Mouse (Mus musculus): ENCODE results near the gene Plch2. TPM values are rescaled to one million over a fixed set of nuclear protein-coding genes. Genes with fewer than 3 reads are reported as not detected.

The Plch2 gene
- polyA plus RNA-seq, 1 experiment from 2014 or later, result 13.3 TPM

DNA sequence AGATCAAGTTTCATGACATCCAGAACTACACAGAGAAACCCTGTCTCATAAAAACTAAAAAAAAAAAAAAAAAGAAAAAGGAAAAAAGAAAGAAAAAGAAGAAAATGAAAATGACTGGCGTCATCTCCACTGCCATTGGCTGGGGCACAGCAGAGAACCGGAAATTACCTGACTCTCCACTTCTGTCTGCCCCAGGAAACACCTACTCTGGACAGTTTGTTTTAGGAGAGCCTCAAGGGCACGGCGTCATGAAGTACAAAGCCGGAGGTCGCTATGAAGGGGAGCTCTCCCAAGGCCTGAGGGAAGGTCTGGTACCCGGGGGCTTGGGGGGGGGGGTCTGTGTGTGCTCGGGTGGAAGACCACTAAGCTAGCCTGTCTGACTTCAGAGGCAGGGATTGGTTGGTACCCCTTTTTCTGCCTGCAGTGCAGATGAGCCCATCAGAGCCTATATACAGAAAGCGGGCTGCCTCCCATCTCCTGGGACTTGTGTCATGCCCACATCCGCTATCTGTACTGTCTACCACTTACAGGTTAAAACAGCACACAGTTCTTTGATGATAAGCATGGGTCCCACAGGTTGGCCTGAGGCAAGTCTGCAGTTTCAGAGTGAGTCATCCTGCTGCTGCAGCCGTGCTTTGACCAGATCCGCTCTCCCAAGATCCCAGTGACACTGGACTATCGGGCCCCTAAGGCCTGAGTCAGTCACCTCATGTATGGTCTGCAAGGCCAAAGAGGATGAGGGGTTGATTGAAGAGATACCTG, 34.3 kb upstream of the Plch2 start:
- WGBS, result 90% methylated on average over 13 of the region's 13 CpGs
- Histone ChIP-seq H3K27me3 (replicated peaks; ENCODE audit: control insufficient read depth, insufficient read depth, low read length) (no peaks in the 10 kb centered on the region), H3K4me3 (ENCODE audit: low read depth, low read length) (no peak overlapping the region), H3K9ac (ENCODE audit: low read length) (no peak overlapping the region), H3K4me2 (ENCODE audit: low read length) (no peak overlapping the region), H3K27ac (ENCODE audit: low read depth) (no peak overlapping the region), H3K36me3 (ENCODE audit: control insufficient read depth, insufficient read depth, low read length) (peaks cover 9% of the 10 kb centered on the region; the same call in 1 of the 2 replicates), H3K9me3 (ENCODE audit: control insufficient read depth, low read length) (no peaks in the 10 kb centered on the region), H3K4me1 (replicated peaks; ENCODE audit: control insufficient read depth, insufficient read depth, low read length) (peaks cover 10% of the 10 kb centered on the region)
- DNase-seq (ENCODE audit: low spot score) (no peak), ATAC-seq (replicated peaks; ENCODE audit: low FRiP score, low TSS enrichment, low read depth) (no peak)

DNA sequence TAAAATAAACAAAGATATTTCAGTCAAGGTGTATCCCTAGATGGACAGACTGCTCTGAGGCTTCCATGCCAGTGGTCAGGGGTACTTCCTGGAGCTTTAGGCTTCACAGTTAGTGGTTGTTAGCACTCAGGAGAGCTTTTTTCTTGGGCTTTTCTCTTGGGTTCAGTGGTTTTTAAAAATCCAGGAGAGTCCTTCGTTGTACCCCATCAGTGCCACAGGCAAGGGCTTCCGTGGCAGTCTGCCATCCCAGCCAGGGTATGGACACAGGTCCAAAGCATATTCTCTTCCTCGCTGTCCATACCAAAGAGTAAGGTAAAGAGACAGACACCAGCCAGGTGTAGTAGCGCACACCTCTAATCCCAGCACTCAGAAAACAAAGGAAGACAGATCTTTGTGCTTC, 33.6 kb upstream of the Plch2 start:
- DNase-seq (ENCODE audit: low spot score) (no peak), ATAC-seq (replicated peaks; ENCODE audit: low FRiP score, low TSS enrichment, low read depth) (no peak)
- Histone ChIP-seq H3K4me2 (ENCODE audit: low read length) (no peak overlapping the region), H3K4me1 (replicated peaks; ENCODE audit: control insufficient read depth, insufficient read depth, low read length) (peaks cover 8% of the 10 kb centered on the region), H3K9me3 (ENCODE audit: control insufficient read depth, low read length) (no peaks in the 10 kb centered on the region), H3K27me3 (replicated peaks; ENCODE audit: control insufficient read depth, insufficient read depth, low read length) (no peaks in the 10 kb centered on the region), H3K9ac (ENCODE audit: low read length) (no peak overlapping the region), H3K4me3 (ENCODE audit: low read depth, low read length) (no peak overlapping the region), H3K36me3 (ENCODE audit: control insufficient read depth, insufficient read depth, low read length) (peaks cover 9% of the 10 kb centered on the region; the same call in 1 of the 2 replicates), H3K27ac (ENCODE audit: low read depth) (no peak overlapping the region)
- WGBS, result 94% methylated on average over 4 of the region's 4 CpGs

DNA sequence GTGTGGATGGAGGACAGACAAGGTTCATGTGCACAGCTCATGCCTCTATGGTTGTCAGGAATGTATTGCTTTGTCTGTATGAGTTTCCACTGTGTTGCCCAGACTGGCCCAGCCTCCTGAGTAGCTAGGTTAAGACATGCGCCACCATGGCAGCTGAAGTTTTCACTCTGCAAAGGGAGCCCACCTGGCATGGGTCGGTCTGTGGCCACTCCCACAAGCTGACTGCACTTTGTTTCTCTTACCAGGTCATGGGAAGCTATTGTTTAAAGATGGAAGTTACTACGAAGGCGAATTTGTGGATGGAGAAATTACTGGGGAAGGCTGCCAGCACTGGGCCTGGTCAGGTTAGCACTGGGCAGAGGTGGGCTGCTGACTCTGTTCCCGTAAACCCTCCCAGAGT, 32.7 kb upstream of the Plch2 start:
- peaks cover 16% of the 10 kb centered on the region for H3K4me1 ChIP-seq (replicated peaks; ENCODE audit: control insufficient read depth, insufficient read depth, low read length)
- no peak overlapping the region for H3K4me3 ChIP-seq (ENCODE audit: low read depth, low read length)
- WGBS, result 89% methylated on average over 5 of the region's 5 CpGs

GRCm38 (mm10) chr4:155086108-155087024, 29.8 kb upstream of the Plch2 start, which contains the start of the genes Rer1 and Morn1:
Gene Rer1 (minus strand): TSS chr4:155086382.
Gene Morn1 (plus strand): TSS chr4:155086577.
- ATAC-seq (replicated peaks; ENCODE audit: low FRiP score, low TSS enrichment, low read depth), result peak; percentile 95
- H3K9me3 ChIP-seq (ENCODE audit: control insufficient read depth, low read length), result no peaks in the 10 kb centered on the region
- H3K36me3 ChIP-seq (ENCODE audit: control insufficient read depth, insufficient read depth, low read length), result peaks cover 26% of the 10 kb centered on the region
- H3K4me2 ChIP-seq (ENCODE audit: low read length), result peak within 1 kb of the TSS; percentile 95
- H3K27ac ChIP-seq (ENCODE audit: low read depth), result peak within 1 kb of the TSS; percentile 83
- peaks cover 21% of the 10 kb centered on the region for H3K4me1 ChIP-seq (replicated peaks; ENCODE audit: control insufficient read depth, insufficient read depth, low read length)
- H3K9ac ChIP-seq (ENCODE audit: low read length), result peak within 1 kb of the TSS; percentile 71
- H3K4me3 ChIP-seq (ENCODE audit: low read depth, low read length), result peak within 1 kb of the TSS; percentile 99
- under 1% methylated on average over 85 of the region's 85 CpGs for WGBS
- H3K27me3 ChIP-seq (replicated peaks; ENCODE audit: control insufficient read depth, insufficient read depth, low read length), result no peaks in the 10 kb centered on the region
- peak; percentile 100 for DNase-seq (ENCODE audit: low spot score)

More for the DNA sequence above, 32.7 kb upstream of the Plch2 start:
- Histone ChIP-seq H3K27ac (ENCODE audit: low read depth) (no peak overlapping the region), H3K36me3 (ENCODE audit: control insufficient read depth, insufficient read depth, low read length) (peaks cover 9% of the 10 kb centered on the region; the same call in 1 of the 2 replicates), H3K27me3 (replicated peaks; ENCODE audit: control insufficient read depth, insufficient read depth, low read length) (no peaks in the 10 kb centered on the region), H3K9ac (ENCODE audit: low read length) (no peak overlapping the region), H3K4me2 (ENCODE audit: low read length) (no peak overlapping the region), H3K9me3 (ENCODE audit: control insufficient read depth, low read length) (no peaks in the 10 kb centered on the region)
- ATAC-seq (replicated peaks; ENCODE audit: low FRiP score, low TSS enrichment, low read depth) (no peak), DNase-seq (ENCODE audit: low spot score) (no peak)

GRCm38 (mm10) chr4:155085206-155086107, 28.9 kb upstream of the Plch2 start:
- Histone ChIP-seq H3K4me2 (ENCODE audit: low read length) (peak overlapping the region; percentile 95), H3K36me3 (ENCODE audit: control insufficient read depth, insufficient read depth, low read length) (peaks cover 33% of the 10 kb centered on the region), H3K27ac (ENCODE audit: low read depth) (peak overlapping the region; percentile 83), H3K9ac (ENCODE audit: low read length) (peak overlapping the region; percentile 71), H3K9me3 (ENCODE audit: control insufficient read depth, low read length) (no peaks in the 10 kb centered on the region), H3K4me3 (ENCODE audit: low read depth, low read length) (peak overlapping the region; percentile 99), H3K27me3 (replicated peaks; ENCODE audit: control insufficient read depth, insufficient read depth, low read length) (no peaks in the 10 kb centered on the region), H3K4me1 (replicated peaks; ENCODE audit: control insufficient read depth, insufficient read depth, low read length) (peaks cover 21% of the 10 kb centered on the region)
- 3% methylated on average over 35 of the region's 35 CpGs for WGBS
- DNase-seq (ENCODE audit: low spot score) (no peak), ATAC-seq (replicated peaks; ENCODE audit: low FRiP score, low TSS enrichment, low read depth) (no peak; the same call in 1 of the 2 replicates)

- WGBS, result 77% methylated on average over 7 of the region's 7 CpGs
Observed at GRCm38 (mm10) chr4:155084351-155084750, 27.8 kb upstream of the Plch2 start.

DNA sequence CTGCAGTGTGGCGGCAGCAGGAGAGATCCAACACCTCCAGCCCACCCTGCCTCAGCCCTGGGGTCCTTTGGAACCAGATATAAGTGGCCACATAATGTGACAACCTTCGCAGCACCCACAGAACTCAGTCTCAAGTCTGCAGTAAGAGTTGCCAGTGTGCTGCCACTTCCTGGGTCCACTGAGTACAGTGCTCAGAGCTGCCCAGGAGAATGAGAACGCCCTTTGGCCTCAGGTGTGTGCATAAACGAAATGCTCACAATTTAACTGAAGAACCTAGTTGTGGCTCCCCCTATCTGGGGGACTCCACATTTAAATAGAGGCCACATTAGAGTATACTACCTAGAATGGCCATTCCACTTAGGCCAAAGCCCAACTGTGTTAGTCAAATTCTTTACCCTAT, 27.0 kb upstream of the Plch2 start:
- DNase-seq (ENCODE audit: low spot score), result no peak
- Histone ChIP-seq H3K4me3 (ENCODE audit: low read depth, low read length) (no peak overlapping the region), H3K4me1 (replicated peaks; ENCODE audit: control insufficient read depth, insufficient read depth, low read length) (peaks cover 21% of the 10 kb centered on the region), H3K27me3 (replicated peaks; ENCODE audit: control insufficient read depth, insufficient read depth, low read length) (no peaks in the 10 kb centered on the region), H3K27ac (ENCODE audit: low read depth) (no peak overlapping the region), H3K4me2 (ENCODE audit: low read length) (no peak overlapping the region), H3K9ac (ENCODE audit: low read length) (no peak overlapping the region), H3K36me3 (ENCODE audit: control insufficient read depth, insufficient read depth, low read length) (peaks cover 47% of the 10 kb centered on the region), H3K9me3 (ENCODE audit: control insufficient read depth, low read length) (no peaks in the 10 kb centered on the region)
- 85% methylated on average over 4 of the region's 4 CpGs for WGBS
- ATAC-seq (replicated peaks; ENCODE audit: low FRiP score, low TSS enrichment, low read depth), result no peak

More at GRCm38 (mm10) chr4:155084351-155084750, 27.8 kb upstream of the Plch2 start:
- Histone ChIP-seq H3K4me1 (replicated peaks; ENCODE audit: control insufficient read depth, insufficient read depth, low read length) (peaks cover 21% of the 10 kb centered on the region), H3K36me3 (ENCODE audit: control insufficient read depth, insufficient read depth, low read length) (peaks cover 39% of the 10 kb centered on the region), H3K27me3 (replicated peaks; ENCODE audit: control insufficient read depth, insufficient read depth, low read length) (no peaks in the 10 kb centered on the region), H3K27ac (ENCODE audit: low read depth) (no peak overlapping the region), H3K9ac (ENCODE audit: low read length) (no peak overlapping the region), H3K4me2 (ENCODE audit: low read length) (peak overlapping the region; percentile 95), H3K9me3 (ENCODE audit: control insufficient read depth, low read length) (no peaks in the 10 kb centered on the region), H3K4me3 (ENCODE audit: low read depth, low read length) (0 out of 2 replicates have a peak overlapping the region, but pooled peaks have one; percentile 99)
- ATAC-seq (replicated peaks; ENCODE audit: low FRiP score, low TSS enrichment, low read depth) (no peak), DNase-seq (ENCODE audit: low spot score) (no peak)

- 80% methylated on average over 6 of the region's 6 CpGs for WGBS
- DNase-seq (ENCODE audit: low spot score), result no peak
- Histone ChIP-seq H3K36me3 (ENCODE audit: control insufficient read depth, insufficient read depth, low read length) (peaks cover 86% of the 10 kb centered on the region), H3K4me1 (replicated peaks; ENCODE audit: control insufficient read depth, insufficient read depth, low read length) (peaks cover 8% of the 10 kb centered on the region; the same call in 1 of the 2 replicates), H3K9ac (ENCODE audit: low read length) (no peak overlapping the region), H3K27me3 (replicated peaks; ENCODE audit: control insufficient read depth, insufficient read depth, low read length) (no peaks in the 10 kb centered on the region), H3K27ac (ENCODE audit: low read depth) (no peak overlapping the region), H3K4me3 (ENCODE audit: low read depth, low read length) (no peak overlapping the region), H3K4me2 (ENCODE audit: low read length) (no peak overlapping the region), H3K9me3 (ENCODE audit: control insufficient read depth, low read length) (no peaks in the 10 kb centered on the region)
- ATAC-seq (replicated peaks; ENCODE audit: low FRiP score, low TSS enrichment, low read depth), result no peak
Observed at GRCm38 (mm10) chr4:155079666-155080065, 23.1 kb upstream of the Plch2 start.

Measured in intestine, embryonic 14.5 days (tissue).